Mouse (Mus musculus): ENCODE data around the gene Trip12.

Trip12 gene

DNA sequence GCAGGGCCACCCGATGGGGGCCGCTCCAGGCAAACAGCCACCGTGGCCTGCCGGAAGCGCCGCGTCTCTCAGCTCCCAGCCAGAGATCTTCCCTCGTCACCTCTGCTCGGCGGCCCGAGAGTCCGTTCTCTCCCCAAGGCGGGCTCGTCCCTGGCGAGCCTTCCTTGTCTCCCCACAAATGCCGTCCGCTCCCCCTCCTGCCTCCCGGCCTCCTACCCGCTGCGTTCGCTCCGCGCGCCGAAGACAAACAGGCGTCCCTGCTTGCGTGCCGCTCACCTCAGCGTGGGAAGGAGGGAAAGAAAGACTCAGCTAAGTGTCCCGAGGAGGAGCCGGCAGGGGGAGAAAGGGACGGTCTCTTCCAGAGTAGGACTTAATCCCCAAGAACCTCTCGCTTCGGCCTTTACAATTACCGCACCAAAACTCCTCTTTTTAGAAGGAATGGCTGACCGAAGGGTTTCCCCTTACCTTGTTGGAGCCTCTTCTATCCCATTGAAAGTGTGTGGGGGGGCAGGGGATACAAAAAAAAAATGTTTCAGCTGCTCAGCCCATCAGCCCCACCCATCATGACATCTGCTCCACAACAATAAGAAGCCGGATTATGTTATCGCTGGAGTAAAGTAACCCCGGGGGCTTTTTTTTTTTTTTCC, at the start of gene Trip12:
Trip12 (minus strand) TSS at position 499 of the 647 bp plus-strand sequence.
- DNase-seq = no peak

DNA sequence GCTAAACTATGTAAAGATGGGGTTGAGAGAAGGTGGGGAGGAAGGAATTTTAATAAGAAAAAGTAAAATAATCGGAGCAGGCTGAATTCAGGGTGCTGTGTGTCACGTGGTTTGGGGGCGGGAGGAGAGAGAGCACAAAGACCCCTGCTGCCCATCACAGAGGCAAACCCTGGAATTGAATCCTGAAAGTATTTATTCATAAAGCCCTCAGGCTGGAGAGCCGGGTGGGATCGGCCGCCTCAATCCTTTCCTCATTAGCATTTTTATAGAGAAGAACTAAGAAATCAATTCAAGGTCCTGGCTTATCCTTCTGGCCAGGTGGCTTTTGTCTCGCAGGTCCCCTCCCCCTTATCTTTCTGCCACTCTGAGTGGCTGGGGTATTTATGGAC, 49.7 kb upstream of the Trip12 start:
- DNase-seq = no peak

DNA sequence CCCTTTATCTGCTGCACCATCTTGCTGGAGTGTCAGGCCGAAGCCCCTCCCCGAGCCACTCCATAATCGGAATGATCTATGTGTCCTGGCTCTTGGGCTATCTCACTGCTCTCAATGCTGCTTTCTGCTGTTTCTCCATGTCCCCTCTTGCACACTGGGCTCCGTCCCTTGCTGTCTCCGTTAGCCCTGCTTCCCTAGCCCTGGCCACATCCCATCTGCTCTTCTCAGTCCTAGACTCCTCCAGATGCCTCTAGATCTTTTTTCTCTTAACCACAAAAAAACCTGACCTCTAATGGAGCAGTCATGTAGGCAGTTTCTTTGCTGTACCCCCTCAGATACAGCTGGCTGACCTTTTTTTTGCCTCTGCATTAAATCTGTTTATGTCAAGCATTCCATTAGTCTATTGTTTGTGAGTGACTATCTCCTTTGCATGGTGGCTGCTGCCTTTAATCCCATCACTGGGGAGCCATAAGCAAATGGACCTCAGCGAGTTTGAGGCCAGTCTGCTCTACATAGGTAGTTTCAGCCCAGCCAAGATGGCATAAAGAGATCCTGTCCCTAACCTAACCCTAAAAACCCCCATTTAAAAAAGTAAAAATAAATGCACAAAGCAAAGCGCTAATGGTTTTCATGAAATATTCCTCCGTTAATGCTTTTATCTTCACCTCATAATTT, 49.2 kb upstream of the Trip12 start:
- DNase-seq = no peak

DNA sequence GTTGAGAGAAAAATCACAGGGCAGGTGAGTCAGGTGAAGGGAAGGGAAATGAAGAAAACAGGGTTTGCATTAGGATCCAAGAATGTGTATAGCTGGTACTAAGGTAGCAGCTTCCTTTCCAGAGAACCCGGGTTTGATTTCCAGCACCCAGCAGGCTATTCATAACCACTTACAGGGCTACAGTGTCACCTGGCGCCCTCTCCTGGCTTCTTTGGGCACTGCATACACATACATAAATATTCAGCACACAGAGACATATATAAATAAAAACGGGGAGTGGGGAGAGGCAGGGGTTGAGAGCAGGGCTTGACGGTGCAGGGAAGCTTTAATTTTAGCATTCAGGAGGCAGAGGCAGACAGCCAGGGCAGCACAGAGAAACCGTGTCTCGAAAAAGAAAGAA, 45.6 kb upstream of the Trip12 start:
- DNase-seq = no peak

DNA sequence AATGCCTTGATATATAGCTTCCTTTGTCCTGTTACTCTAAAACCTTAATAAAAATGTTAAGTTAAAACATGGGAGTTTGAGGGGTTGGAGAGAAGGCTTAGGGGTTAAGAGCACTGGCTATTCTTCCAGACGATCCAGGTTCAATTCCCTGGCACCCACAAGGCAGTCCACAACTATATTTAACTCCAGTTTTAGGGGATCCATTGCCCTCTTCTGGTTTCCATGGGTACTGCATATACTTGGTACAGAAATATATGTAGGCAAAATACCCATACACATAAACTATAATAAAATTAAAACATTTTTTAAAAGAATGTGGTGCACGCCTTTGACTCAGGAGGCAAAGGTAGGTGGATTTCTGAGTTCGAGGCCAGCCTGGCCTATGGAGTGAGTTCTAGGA, 44.9 kb upstream of the Trip12 start:
- DNase-seq = no peak

DNA sequence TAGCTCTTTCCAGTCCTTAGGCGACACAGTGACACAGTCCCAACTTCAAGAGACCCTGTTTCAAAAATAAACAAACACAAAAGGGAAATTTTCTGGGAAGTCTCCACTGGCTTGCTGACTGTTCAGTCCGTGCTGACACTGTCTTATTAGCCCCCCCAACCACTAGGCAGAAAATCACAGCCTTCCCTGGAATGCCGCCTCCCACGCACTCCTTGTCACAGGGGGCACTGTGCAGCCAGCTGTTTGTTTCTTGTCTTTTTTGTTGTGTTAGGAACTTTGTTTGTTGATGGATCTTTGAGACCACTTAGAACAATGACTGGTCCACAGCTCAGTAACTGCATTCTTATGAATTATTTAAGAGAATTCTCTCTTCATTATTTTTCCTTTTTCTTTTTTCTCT, 43.6 kb upstream of the Trip12 start:
- no peak for DNase-seq

DNA sequence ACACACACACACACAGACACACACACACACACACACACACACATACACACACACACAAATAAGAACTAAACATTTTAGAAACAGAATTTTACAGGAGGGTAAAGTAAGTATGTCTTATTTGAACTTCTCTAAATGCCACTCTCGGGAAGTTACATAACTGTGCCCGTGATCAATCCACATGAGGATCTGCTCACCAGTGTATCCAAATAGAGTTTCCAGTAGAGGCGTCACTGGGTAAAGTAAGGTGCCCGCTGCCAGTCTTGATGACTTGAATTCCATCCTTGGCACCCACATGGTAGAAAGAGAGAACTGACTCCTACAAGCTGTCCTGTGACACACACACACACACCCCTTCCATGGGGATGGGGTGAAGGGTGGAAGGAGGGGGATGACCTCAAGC, 42.6 kb upstream of the Trip12 start:
- DNase-seq = no peak

DNA sequence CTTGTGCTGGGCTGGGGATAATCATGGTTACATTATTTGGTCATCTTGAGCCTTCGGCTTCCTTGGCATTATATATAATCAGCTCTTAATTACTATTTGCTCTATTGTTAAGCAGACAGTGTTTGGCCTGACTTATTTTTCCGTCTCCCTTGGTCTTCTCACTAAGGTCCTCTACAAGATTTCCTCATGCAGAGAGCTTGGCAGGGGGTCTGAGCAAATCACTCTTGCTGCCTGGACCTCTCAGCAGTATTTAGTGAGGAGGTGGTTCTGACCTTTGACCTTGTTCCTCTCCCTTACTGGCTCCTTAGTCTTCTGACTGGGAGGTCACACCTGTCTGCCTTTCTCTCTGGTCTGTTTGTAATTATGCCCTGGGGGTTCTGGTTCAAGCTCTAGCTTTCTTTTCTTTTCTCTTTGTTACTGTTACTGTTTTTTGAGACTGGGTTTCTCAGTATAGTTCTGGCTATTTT, 41.8 kb upstream of the Trip12 start:
- no peak for DNase-seq

DNA sequence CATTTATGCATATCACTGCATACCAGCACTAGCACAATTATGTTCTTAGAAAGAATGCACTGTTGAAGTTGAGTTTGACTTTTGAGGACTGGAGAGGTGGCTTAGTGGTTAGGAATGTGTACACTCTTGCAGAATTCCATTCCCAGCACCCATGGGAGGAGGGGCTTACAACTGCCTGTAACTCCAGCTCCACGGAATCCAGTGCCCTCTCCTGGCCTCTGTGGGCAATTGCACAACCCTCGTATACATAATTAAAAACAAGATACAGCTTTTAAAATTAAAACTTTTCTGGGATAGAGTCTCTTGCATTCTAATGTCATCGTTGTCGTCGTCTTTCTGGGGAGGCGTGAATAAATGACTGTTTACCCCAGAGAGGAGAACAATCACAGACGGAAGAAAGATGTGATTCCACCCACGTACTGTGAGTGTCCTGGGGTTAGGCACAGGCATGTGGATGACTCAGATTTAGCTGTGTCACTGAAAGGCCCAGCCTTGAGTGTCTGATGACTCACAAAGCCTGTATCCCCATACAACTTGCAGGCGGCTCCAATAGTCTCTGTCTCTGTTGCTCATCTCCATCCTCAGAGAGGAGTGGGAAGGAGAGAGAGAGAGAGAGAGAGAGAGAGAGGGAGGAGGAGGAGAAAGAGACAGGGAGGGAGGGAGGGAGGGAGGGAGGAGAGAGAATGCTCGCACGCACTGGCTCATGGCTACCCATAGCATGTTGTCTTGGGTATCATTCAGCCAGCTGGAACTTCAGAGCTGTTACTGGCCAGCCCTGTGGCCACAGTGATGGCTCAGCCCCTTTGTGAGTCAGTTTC, 41.1 kb upstream of the Trip12 start:
- no peak for DNase-seq

DNA sequence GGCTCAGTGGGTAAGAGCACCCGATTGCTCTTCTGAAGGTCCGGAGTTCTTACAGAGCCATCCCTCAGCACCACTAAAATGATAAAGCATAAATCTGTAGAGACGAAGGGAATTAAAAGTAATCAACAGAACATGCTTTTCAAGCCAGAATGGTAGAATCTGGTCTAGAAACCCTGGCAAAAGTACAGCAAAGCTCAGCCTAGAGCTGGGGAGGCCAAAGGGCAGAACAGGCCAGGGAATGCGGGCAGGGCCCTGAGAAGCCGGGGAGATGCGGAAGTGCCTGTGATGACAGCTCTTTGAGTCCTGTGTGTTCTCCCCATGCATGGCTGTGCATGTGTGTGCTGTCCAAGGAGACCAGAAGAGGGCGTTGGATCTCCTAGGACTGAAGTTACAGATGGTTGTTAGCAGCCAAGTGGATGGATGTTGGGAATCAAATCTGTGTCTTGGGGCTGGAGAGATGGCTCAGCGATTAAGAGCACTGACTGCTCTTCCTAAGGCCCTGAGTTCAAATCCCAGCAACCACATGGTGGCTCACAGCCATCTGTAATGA, 39.3 kb upstream of the Trip12 start:
- no peak for DNase-seq

DNA sequence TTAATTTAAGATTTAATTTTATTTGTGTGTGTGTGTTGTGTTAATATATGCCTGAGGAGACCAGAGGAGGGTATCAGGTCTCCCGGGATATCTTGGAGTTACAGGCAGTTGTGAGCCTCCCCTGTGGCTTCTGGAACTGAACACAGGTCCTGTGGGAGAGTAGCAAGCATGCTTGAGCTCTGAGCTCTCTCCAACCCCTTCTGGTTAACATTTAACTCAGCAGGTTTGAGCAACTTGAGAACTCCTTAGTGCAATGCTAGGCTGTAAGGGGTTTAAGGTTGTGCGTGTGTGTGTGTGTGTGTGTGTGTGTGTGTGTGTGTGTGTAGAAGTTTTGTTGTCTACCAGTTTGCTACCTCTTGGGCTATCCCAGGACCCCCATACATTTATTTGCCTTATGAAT, 37.3 kb upstream of the Trip12 start:
- DNase-seq = no peak

DNA sequence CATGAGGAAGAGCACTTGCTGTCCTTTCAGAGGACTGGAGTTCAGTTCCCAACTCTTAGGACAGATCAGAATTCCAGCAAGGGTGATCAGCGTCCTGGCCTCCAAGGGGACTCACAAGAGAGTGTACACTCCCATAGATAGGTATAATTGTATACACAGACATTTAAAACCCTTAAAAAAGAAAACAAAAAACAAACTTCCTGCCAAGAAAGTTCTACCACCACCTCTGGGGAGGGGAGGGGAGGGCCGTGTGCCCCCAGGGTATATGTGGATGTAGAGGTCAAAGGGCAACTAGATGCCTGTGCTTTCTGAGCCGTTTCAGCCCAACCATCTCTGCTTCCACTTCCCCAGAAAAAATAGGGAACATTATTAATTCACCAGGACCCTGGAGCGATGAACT, 32.6 kb upstream of the Trip12 start:
- no peak for DNase-seq

DNA sequence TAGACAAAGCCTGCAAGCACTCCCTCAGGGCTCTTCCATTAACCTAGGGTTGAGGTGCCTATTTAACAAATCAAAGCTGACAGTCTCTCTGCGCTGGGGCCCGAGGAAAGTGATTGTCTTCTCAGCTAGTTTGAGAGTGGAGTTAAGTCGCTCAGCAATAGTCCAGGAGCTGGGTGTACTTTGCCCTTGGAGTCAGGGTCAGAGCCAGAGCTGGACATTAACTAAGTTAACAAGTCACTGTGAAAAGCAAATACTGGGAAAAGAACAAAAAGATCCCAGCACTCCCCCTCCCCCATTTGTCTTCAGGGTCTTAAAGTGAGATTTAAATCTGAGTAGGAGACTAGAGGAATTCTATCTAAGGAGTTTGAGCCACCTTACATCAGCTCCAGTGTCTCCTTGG, 31.8 kb upstream of the Trip12 start:
- peak; percentile 19 for DNase-seq

DNA sequence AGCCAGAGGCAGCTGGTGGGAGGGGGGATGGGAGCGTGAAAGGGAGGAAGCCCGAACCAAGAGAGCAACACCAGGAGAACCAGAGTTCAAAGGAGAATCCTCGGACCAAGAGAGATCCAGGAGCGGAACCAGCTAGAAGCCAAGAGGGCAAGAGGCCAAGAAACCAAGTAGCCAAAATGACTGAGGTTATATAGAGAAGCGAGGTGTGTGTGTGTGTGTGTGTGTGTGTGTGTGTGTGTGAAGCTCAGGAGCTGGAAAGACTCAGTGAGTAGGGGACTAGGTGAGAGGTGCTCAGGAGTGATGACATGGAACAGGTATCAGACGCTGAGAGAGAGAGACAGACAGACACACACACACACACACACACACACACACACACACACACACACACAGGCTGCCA, 30.8 kb upstream of the Trip12 start:
- no peak for DNase-seq

DNA sequence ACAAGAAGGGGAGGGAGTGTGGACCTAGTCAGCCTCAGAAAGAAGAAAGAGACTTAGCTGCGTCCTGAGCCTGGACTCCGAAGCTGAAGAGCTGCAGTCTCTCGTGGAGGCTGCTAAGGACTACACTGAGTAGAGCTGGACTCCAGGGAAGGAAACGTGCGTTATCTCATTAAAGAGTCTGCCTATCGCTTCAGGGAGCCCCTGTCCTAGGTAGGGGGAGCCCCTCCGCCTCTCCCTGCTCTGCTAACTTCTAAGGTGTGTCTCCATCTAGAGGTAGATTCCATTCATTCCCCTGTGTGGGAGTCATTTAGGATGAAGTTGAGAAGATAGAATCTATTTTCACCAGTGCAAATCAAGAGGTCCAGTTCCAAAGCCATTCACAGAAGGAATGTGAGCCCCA, 29.2 kb upstream of the Trip12 start:
- DNase-seq = no peak

DNA sequence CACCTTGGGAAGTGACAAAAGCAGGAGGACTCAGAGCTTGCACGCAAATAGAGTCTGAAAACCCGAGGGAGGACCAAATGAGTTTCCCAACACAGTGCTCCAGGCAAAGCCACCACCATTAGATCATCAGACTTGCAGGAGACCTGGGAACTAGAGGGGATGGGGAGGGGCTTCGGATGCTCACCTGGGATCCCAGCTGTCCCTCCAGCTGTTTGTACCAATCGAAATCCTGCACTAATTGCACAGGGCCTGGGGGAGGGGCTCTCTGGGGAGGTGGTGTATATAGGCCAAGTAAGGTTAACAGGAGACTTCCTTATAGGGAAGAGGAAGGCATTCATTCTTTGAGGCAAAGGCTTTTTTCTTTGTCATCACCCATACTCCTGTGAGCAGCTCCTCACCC, 28.5 kb upstream of the Trip12 start:
- DNase-seq = no peak

DNA sequence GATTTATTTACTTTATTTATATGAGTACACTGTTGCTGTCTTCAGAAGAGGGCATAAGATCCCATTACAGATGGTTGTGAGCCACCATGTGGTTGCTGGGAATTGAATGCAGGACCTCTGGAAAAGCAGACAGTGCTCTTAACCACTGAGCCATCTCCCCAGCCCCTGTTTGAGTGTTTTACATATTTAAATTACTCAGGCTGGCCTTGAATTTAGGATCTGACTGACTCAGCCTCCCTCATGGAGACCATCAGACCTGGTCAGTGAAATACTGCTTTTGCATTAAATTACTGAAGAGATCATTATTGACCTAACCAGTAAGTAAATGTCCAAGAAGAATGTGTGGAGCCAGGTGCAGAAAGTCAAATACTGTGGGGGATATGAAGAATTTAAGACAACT, 28.0 kb upstream of the Trip12 start:
- DNase-seq = no peak

DNA sequence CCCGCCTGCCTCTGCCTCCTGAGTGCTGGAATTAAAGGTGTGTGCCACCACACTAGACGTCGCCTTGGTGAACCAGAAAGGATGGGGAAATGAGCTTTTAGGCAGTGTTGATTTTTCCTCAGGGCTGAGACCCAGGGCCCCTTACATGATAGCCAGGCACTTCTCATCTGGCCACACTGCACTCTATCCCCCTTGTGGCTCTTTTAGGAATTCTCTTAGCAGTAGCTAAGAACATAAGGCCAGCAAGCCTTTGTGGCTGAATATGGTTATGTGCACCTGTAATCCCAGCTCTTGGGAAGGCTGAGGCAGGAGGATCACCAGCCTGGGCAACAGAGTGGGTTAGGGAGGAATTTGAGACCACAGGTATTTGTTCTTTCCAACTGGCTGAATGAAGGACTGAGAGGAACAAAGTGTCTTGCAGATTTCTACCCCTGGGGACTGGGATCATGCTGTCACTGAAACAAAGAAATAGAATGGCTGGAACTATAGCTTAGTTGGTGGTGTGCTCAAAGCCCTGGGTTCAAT, 26.5 kb upstream of the Trip12 start:
- DNase-seq = no peak

DNA sequence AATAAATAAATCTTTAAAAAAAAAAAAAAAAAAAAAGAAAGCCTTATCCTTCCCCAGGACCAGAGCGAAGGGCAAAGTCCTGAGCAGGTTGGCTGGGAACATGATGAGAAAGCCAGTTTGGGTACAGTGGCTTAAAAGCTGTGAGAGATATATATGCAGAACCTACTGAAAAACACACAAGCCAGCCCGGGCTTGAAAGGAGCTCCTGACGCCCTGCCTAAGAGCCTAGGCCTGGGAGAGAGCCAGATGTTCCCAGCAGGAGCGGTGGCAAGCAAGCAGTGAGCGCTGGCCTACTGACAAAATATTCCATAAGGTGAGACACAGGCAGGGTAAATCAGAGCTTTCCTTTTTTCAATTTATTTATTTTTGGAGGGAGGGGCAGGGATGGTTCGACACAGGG, 25.9 kb upstream of the Trip12 start:
- DNase-seq = no peak

DNA sequence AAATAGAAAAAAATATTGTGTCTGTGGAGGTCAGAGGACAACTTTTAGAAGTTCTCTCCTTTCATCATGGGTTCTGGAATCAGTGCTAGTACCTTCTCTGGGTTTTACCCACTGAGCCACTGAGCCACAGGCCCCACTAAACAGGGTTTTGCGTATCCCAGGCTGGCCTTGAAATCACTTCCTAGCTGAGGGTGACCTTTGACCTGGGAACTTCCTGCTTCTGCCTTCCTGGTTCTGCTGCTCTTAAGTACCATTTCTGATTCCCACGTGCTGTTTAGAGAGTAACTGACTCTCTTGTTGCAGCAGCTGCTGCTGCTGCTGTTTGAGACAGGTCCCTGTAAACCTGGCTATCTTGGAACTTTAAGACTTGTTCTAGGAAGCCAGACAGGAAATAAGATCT, 24.3 kb upstream of the Trip12 start:
- DNase-seq = no peak

DNA sequence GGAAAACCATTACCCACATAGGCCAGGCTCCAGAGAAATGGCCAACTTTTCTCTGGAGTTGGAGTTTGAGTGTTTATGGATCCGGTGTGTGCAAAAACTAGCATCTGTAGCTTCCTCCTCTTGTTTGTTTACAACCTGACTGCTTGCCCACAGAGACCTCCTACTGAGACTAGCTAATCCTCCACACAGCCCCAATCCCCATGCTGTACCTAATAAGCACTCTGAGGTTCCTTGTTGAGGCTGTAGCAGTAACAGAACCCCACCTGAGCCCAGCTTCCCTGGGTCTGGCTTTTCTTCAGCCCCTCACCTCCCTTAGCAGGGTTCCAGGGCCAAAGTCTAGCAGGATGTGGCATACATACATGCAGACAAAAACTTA, 20.9 kb upstream of the Trip12 start:
- DNase-seq = no peak

DNA sequence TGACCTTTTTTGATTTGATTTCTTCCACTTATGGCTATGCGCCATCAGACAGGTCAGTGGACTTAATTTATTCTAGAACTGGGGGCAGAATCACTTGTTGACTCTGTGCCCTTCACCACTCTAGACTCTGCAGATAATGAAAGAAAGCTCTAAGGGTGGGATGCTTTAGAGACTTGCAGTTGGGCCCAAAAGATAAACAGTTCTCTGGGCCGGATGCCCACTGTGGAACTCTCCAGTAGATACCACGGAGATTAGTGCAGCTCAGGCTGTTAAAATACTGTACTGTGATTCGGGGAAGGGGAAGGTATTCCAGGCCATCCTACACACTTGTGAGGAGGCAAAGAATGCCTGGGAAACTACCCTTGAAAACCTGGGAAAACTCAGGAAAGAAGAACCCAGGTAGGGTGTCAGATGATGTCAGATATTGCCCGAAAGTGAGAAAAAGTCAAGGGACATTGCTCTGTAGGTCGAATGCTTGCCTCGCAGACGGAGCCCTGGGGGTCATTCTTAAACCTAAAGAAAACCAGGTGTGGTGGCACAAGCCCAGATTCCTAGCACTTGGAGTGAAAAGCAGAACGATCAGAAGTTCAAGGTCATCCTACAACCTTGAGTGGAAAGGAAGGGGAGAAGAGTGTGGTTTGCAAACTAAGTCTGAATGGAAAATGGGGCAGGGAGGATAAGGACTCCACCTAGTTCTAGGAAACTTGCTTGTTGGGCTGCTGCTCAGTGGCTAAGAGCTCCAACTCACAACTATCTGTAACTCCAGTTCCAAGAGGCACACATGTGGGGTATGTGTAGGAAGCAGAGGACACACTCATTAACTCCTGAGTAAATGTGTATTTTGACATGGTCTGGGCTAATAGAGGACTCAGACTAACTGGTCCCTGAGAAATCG, 20.3 kb upstream of the Trip12 start:
- DNase-seq = peak; percentile 32

DNA sequence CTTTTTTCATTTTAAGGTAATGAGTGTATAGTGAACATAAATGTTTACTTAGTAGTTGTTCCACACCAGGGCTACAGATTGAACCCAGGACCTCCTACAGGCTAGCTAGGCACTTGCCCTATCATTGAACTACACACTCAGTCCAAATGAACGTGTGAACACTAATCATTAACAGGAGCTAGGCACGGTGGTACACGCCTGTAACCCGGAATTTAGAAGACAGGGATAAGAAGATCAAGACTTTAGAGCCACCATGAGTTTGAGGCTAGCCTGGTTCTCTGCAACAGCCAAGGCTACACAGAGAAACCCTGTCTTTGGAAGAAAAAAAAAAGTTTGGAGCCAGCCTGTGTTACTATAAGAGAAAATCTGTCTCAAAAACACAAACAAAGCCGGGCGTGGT, 19.3 kb upstream of the Trip12 start:
- no peak for DNase-seq
